Mouse (Mus musculus) ES-Bruce4 (cell line): ENCODE data around the gene Khdc1a. TPM values are rescaled to one million over a fixed set of nuclear protein-coding genes. Genes with fewer than 3 reads are reported as not detected.
"Not testable (repeated sequence)": the region's sequence is repeated elsewhere in the genome, so short reads cannot be mapped to it uniquely, and the experiment has no call there.

Source experiments
- H3K27ac ChIP-seq: 2 replicates; pipeline ENCODE4 v1.5.1; 2012; ENCODE audit warnings: low read length, inconsistent platforms; ENCODE audit not compliant: insufficient read depth
- H3K27me3 ChIP-seq: 2 replicates; pipeline ENCODE4 v1.6.1; 2012; ENCODE audit warnings: mild to moderate bottlenecking, low read length, inconsistent platforms; ENCODE audit not compliant: control insufficient read depth, poor library complexity, insufficient read depth, severe bottlenecking
- H3K36me3 ChIP-seq: 2 replicates; pipeline ENCODE4 v1.6.1; 2012; ENCODE audit warnings: inconsistent platforms, mild to moderate bottlenecking, low read length, moderate library complexity; ENCODE audit not compliant: control insufficient read depth, poor library complexity, insufficient read depth, severe bottlenecking
- H3K4me1 ChIP-seq: one replicate; pipeline ENCODE4 v1.8.1; 2011; ENCODE audit warnings: low read length; ENCODE audit not compliant: control insufficient read depth, insufficient read depth
- H3K4me3 ChIP-seq: 2 replicates; pipeline ENCODE4 v1.5.1; 2011; ENCODE audit warnings: low read depth, mild to moderate bottlenecking, low read length
- H3K9ac ChIP-seq: 2 replicates; pipeline ENCODE4 v1.6.1; 2012; ENCODE audit warnings: low read depth, mild to moderate bottlenecking, inconsistent platforms; ENCODE audit not compliant: poor library complexity, severe bottlenecking
- H3K9me3 ChIP-seq: replicated peaks from 2 replicates; pipeline ENCODE4 v1.6.1; 2012; ENCODE audit warnings: mild to moderate bottlenecking, low read length, inconsistent platforms; ENCODE audit not compliant: control insufficient read depth, poor library complexity, insufficient read depth, severe bottlenecking
- CTCF ChIP-seq: IDR thresholded peaks from one replicate; pipeline ENCODE4 v1.8.1; 2011; ENCODE audit warnings: low read depth, low read length
- EP300 ChIP-seq: IDR thresholded peaks from 2 replicates; pipeline ENCODE4 v1.6.1; 2011; ENCODE audit warnings: low read depth, low read length; ENCODE audit not compliant: insufficient read depth
- POLR2A ChIP-seq: IDR thresholded peaks from one replicate; pipeline ENCODE4 v1.8.1; 2011; ENCODE audit warnings: low read length; ENCODE audit not compliant: insufficient read depth
- polyA plus RNA-seq: library from polyadenylated mRNA; stranded (reverse); fragments of >200 nt; gene quantifications from 2 replicates; pipeline ENCODE4 v1.2.4, GENCODE M21; 2011; ENCODE audit warnings: low read depth; ENCODE audit not compliant: missing spikeins, insufficient read depth, insufficient read length

Gene Khdc1a
- polyA plus RNA-seq, 1 experiment, result not detected

- H3K9me3 ChIP-seq, result no peaks in the 10 kb centered on the region
- H3K27me3 ChIP-seq, result no peaks in the 10 kb centered on the region
- H3K36me3 ChIP-seq, result no peaks in the 10 kb centered on the region
- no peak overlapping the region for H3K9ac ChIP-seq
- no peak overlapping the region for H3K27ac ChIP-seq
- H3K4me3 ChIP-seq, result no peak overlapping the region
- no peaks in the 10 kb centered on the region for H3K4me1 ChIP-seq
- TF ChIP-seq CTCF (no peak), POLR2A (no peak), EP300 (no peak)
Observed at GRCm38 (mm10) chr1:21315756-21316155, 33.7 kb upstream of the Khdc1a start.

GRCm38 (mm10) chr1:21316305-21316704 is 33.1 kb upstream of the Khdc1a start:
- Histone ChIP-seq H3K9ac (no peak overlapping the region), H3K4me3 (no peak overlapping the region), H3K4me1 (no peaks in the 10 kb centered on the region), H3K9me3 (no peaks in the 10 kb centered on the region), H3K27ac (no peak overlapping the region), H3K27me3 (no peaks in the 10 kb centered on the region), H3K36me3 (no peaks in the 10 kb centered on the region)
- no peak for TF ChIP-seq EP300
- TF ChIP-seq CTCF, result no peak
- TF ChIP-seq POLR2A, result no peak

GRCm38 (mm10) chr1:21318202-21318601 is 31.2 kb upstream of the Khdc1a start:
- TF ChIP-seq POLR2A, result no peak
- TF ChIP-seq CTCF, result no peak
- TF ChIP-seq EP300, result no peak

GRCm38 (mm10) chr1:21320271-21320670 is 29.2 kb upstream of the Khdc1a start:
- not testable (repeated sequence) for H3K9ac ChIP-seq, H3K4me3 ChIP-seq, H3K4me1 ChIP-seq, H3K27me3 ChIP-seq, H3K27ac ChIP-seq, H3K36me3 ChIP-seq, H3K9me3 ChIP-seq

More at GRCm38 (mm10) chr1:21318202-21318601, 31.2 kb upstream of the Khdc1a start:
- no peak overlapping the region for H3K4me3 ChIP-seq
- no peaks in the 10 kb centered on the region for H3K36me3 ChIP-seq
- no peaks in the 10 kb centered on the region for H3K9me3 ChIP-seq
- no peak overlapping the region for H3K27ac ChIP-seq
- H3K4me1 ChIP-seq, result no peaks in the 10 kb centered on the region
- no peak overlapping the region for H3K9ac ChIP-seq
- H3K27me3 ChIP-seq, result no peaks in the 10 kb centered on the region

- Histone ChIP-seq H3K9ac (no peak overlapping the region), H3K9me3 (peaks cover under 1% of the 10 kb centered on the region; the same call in 1 of the 2 replicates)
Observed at GRCm38 (mm10) chr1:21321656-21322055, 27.8 kb upstream of the Khdc1a start.

GRCm38 (mm10) chr1:21323996-21324574 is 25.4 kb upstream of the Khdc1a start:
- TF ChIP-seq CTCF (no peak), POLR2A (no peak), EP300 (no peak)
- no peaks in the 10 kb centered on the region for H3K36me3 ChIP-seq

More at GRCm38 (mm10) chr1:21321656-21322055, 27.8 kb upstream of the Khdc1a start:
- TF ChIP-seq EP300, result no peak
- no peak for TF ChIP-seq POLR2A
- no peak for TF ChIP-seq CTCF
- Histone ChIP-seq H3K4me3 (no peak overlapping the region), H3K27me3 (no peaks in the 10 kb centered on the region), H3K36me3 (no peaks in the 10 kb centered on the region), H3K4me1 (no peaks in the 10 kb centered on the region), H3K27ac (no peak overlapping the region)

More at GRCm38 (mm10) chr1:21323996-21324574, 25.4 kb upstream of the Khdc1a start:
- Histone ChIP-seq H3K27me3 (no peaks in the 10 kb centered on the region), H3K4me1 (no peaks in the 10 kb centered on the region), H3K9me3 (peaks cover 5% of the 10 kb centered on the region; the same call in 1 of the 2 replicates), H3K27ac (no peak overlapping the region), H3K9ac (no peak overlapping the region), H3K4me3 (no peak overlapping the region)
